Mouse (Mus musculus): ENCODE measurements around the gene Olfr466.

Gene Olfr466

DNA sequence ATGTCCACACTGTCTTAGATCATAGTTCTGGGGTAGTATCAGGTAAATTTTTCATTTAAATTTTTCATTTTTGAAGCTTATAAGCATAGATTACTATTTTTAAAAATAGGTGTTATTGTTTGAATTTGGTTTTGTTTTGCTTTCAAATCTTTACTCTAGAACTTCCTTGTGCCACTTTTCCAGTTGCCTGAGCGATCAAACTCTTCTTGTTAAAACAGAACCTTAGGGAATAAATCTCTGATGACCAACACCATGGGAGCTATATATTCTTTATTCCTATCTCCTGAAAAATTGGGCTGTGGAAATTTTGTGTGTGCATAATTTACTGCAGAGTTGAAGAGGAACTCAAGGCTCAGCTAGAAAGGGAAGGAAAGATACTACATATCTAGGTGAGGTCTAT lies at the start of gene Olfr466:
TSS of gene Olfr466 (plus strand) at position 301 of the 400 bp plus-strand sequence.
- DNase-seq (ENCODE audit: low spot score), result no peak

GRCm38 (mm10) chr13:65100678-65101077 lies 49.4 kb upstream of the Olfr466 start:
- DNase-seq (ENCODE audit: low spot score), result no peak

- DNase-seq (ENCODE audit: low spot score), result no peak
Observed at GRCm38 (mm10) chr13:65101232-65101631, 48.8 kb upstream of the Olfr466 start.

DNA sequence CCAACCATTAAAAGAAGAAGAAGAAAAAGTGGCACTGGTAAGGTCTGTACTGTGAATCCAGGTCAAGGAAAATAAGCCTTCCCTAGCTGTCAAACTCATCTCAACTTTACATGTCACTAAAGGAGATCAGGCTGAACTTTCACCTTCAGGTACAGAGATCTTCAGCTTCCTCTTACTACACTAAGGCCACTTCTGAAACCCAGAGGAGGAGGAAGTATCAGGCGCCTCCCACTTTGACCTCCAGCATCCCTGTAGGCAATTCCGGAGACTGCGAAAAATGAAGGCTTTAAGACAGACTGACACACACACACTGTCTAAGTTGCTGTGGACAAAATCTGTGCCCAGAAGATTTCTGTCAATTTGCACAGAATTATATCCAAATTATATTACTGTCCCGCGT lies 38.1 kb upstream of the Olfr466 start:
- DNase-seq (ENCODE audit: low spot score), result peak; percentile 35

- DNase-seq (ENCODE audit: low spot score), result peak; percentile 93
Observed at GRCm38 (mm10) chr13:65112459-65113110, 37.5 kb upstream of the Olfr466 start, which contains the start of gene Mfsd14b. TSS of gene Mfsd14b (minus strand) at chr13:65112975.

GRCm38 (mm10) chr13:65113239-65113638 lies 36.8 kb upstream of the Olfr466 start:
- DNase-seq (ENCODE audit: low spot score), result no peak

DNA sequence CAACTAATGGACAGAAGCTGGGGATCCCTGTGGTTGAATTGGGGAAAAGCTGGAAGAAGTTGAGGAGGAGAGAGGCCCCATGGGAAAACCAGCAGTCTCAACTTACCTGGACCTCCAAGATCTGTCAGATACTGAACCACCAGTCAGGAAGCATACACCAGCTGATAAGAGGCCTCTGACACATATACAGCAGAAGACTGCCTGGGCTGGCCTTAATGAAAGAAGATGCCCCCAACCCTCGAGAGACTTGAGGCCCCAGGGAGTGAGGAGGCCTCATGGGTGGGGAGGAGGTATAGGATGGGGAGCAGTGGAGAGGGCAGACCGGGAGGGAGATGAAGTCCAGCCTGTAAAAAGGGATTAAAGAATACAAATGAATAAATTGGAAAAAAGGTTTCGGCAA lies 29.1 kb upstream of the Olfr466 start:
- DNase-seq (ENCODE audit: low spot score), result no peak

GRCm38 (mm10) chr13:65122111-65122510 lies 27.9 kb upstream of the Olfr466 start:
- no peak for DNase-seq (ENCODE audit: low spot score)

DNA sequence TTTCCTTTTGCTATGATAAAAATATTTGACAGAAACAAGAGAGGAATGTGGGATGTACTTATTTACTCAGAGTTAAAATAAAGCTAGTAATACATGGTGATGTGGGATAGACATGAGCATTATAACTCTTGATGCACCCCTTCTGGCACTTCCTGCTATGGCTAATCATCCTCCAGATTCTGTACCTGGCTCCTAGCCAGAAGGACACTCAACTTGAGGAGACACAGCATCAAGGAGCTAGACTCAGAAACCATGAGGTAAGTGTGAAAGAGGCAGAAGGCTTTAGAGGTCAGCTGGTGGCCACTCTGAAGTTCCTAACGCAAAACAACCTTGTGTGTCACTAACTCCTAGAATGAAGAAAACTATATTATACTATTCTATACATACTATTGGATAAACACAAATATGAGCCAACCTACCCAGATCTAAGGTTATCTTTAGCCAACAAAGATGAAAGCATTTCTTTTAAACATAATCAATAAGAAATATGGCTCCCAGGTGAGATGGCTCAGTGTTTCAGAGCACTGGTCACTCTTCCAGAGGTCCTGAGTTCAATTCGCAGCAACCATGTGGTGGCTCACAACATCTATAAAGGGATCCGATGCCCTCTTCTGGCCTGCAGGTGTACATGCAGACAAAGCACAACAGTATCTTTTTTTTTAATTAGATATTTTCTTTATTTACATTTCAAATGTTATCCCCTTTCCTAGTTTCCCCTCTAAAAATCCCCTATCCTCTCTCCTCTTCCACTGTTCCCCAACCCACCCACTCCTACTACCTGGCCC lies 22.8 kb upstream of the Olfr466 start:
- no peak for DNase-seq (ENCODE audit: low spot score)

GRCm38 (mm10) chr13:65137789-65138188 lies 12.3 kb upstream of the Olfr466 start, which contains the start of gene Olfr465-ps1:
TSS of gene Olfr465-ps1 (plus strand) at chr13:65138089.
- DNase-seq (ENCODE audit: low spot score), result no peak

- no peak for DNase-seq (ENCODE audit: low spot score)
Observed at GRCm38 (mm10) chr13:65174102-65174501, 24.1 kb downstream of the Olfr466 start.

DNA sequence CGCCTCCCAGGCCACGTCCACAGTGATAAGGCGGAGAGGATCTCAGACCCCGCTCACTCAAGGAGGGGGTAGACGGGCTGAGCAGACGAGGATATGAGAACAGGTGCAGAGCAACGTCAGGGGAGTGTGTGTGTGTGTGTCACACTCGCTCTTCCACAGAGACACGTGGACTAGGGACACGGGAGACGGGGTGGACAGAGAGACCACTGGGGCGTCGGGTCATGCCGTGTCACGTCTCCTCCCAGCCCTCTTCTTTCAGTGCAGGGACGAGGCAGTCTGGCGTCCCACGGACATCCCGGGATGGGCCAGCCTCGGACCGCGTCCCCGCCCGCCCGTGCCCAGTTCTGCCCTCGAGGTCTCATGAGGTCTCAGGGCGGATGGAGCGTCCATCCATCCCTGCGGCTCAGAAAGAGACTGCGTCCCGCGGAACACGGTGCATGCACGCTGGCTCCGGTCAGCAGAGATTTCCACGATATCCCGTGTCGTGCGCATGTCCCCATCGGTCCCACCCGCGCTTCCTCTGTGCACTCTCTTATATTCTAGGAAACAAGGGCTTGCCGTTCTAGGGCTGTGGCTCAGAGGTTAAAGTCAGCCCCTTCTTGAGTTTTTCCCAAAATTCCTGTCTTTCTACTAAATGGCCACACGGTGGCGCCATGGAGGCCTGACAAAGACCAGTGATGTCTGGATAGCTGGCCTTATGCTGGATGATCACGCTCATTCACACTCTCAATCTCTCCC lies 25.9 kb downstream of the Olfr466 start:
- DNase-seq (ENCODE audit: low spot score), result peak; percentile 64

DNA sequence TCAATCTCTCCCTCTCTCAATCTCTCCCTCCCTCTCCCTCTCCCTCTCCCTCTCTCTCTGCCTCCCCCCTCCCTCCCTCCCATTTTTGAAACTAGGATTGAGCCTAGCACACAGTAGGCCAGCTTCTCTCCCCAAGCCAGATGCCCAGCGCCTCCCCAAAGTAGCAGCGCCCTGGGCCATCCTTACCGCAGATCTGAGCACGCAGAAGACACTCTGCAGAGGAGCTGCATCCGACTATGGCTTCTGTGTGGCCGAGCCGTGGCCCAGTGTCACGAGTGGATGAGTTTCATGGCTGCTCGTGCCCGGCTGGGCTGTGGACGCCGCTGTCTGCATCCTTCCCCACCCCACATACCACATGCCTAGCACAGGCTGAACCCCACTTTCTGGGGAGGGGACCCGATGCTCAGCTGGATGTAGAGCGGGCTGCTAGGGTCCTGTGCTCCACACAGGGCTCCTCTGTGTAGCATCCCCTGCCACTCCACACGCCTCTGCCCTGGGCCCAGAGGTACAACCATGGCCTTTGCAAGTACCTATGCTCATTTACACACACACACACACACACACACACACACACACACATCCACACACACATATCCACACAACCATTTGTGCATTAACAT lies 26.5 kb downstream of the Olfr466 start:
- DNase-seq (ENCODE audit: low spot score), result no peak

DNA sequence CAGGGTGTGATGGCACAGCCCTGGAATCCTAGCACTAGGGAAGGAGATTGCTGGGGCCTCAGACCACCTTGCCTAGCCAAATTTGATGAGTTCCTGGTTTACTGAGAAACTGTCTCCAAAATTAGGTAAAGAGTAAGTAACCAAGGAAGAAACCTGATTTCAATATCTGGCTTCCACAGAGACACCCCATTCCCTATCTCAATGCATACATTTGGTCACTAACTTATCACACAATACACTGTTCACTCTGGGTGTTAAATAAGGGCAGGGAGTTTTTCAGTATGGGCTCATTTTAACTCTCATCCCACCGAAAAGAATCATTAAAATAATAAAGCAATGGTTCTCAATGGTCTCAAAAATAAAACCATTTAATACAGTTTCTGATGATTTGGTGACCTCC lies 50.6 kb downstream of the Olfr466 start:
- no peak for DNase-seq (ENCODE audit: low spot score)
